Mouse (Mus musculus) layer of hippocampus, adult 11-12 months (tissue): ENCODE measurements around the gene Gpr39.

Source experiments
- DNase-seq: peaks from one replicate; pipeline ENCODE4 v3.0.0; 2022; ENCODE audit warnings: low spot score

The Gpr39 gene

GRCm38 (mm10) chr1:125694338-125694737, 17.5 kb downstream of the Gpr39 start:
- no peak for DNase-seq

- DNase-seq: no peak
Measured at GRCm38 (mm10) chr1:125701101-125701590, 24.4 kb downstream of the Gpr39 start.

GRCm38 (mm10) chr1:125701773-125702172, 25.0 kb downstream of the Gpr39 start:
- no peak for DNase-seq

DNA sequence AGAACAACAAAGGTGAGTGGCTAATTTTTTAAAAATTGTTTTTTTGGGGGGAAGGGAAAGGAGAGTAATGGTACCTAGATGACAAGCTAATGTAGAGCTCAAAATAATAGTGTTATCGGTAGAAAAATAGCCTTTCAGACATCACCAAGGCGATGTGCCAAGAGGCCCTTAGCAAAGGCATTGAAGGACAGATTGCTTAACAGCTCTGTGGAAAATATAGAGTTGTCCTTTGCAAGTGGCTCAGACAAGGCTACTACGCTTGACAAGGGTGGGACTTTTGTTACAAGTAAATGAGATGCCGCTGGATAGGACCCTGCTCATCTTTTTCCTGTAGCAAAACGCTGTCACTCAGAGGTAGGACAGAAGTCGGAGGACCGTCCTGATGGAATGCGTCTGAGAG, 25.5 kb downstream of the Gpr39 start:
- no peak for DNase-seq

DNA sequence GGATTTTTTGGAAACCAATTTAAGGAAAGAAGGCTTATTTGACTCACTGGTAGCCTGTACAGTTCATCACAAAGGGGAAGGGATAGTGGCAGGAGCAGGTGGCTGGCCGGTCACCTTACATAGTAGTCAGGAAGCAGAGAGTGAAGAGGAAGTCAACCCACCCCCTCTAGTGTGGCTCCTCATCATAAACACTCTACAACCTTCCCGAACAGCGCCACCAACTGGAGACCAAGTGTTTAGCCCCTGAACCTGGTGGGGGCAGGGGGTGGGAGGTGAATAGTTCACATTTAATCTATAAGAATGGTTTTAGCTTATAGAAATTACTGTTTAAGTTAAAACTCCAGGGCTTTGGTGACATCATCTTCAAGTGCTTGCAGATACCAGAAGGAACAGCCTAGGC, 28.6 kb downstream of the Gpr39 start:
- no peak for DNase-seq

GRCm38 (mm10) chr1:125715286-125715685, 38.5 kb downstream of the Gpr39 start:
- DNase-seq: no peak

DNA sequence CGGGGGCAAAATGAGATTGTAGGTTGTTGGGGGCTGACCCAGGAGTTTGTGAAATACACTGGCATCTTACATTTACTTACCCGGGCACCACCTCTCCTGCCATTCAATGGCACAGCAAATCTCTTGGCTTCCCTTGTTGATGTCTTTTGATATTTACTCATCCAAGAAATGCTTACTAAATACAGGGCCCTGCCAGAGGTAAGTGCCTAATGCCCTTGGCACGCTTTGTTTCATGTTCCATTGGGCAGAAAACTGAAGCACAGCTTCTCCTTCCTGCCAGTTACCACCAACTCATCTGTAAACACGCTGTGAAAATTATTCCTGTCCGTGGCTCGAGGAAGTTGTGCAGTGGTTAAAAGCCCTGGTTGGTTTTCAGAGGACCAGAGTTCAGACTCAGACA, 39.4 kb downstream of the Gpr39 start:
- no peak for DNase-seq

GRCm38 (mm10) chr1:125717906-125718305, 41.1 kb downstream of the Gpr39 start:
- no peak for DNase-seq

DNA sequence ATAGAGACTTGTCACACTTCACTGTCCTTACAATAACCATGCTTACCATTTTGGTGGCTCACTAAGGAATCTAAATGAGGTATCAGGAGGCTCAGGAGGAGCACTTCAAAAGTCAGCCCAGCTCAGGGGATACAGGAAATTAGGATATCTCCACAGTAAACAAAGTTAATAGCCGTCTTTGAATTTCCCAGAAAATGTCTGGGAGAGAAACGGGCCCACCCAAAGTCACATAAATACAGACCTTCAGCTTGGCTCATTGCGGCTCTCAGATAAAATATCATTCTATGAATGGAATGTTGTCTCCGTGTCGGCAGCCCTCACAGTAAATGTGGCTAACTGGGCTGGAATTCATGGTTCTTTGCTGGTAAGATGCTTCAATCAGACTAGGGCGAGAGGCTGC, 42.3 kb downstream of the Gpr39 start:
- no peak for DNase-seq

- DNase-seq: no peak
Measured at GRCm38 (mm10) chr1:125721104-125721758, 44.4 kb downstream of the Gpr39 start.

DNA sequence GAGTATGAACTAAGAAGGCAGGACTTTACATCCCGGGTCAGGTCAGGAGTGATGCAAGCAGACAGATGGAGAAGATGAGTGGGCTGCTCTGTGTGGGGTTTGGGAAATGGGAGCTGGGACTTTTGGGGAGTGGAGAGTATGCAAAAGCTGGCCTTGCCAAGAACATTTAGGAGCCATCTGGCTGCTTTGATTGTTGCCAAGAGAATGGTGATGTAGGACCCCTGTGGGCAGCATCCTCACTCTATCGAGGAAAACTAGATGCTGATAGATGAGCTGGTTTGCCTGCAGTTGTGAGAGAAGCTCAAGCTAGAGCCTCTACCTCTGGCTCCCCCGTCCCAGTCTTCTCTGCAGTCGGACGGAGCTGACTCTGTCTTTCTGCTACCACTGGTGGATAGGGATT, 47.5 kb downstream of the Gpr39 start:
- peak; percentile 75 for DNase-seq

DNA sequence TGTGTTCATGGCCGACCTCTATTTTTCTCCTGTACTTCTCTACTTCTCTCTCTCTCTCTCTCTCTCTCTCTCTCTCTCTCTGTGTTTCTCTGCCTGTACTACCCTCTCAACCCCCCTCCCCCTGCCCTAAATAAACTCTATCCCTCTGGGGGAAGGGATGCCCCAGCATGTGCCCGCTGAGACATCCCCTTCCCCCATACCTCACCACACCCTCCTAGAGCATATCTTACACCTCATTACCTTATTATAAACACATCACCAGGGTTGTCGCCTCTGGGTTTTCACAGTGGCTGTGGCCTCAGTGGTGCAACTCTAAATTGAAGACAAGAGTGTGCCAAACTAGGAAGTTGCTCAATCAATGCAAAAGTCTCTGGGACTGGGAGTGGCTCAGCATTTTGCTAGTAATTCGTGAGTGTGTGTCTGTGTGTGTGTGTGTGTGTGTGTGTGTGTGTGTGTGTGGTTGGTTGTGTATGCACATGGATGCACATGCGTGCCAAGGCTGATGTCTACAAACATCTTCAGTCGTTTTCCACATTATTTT, 52.3 kb downstream of the Gpr39 start:
- DNase-seq: no peak

- no peak for DNase-seq
Measured at GRCm38 (mm10) chr1:125729731-125730536, 53.1 kb downstream of the Gpr39 start.

DNA sequence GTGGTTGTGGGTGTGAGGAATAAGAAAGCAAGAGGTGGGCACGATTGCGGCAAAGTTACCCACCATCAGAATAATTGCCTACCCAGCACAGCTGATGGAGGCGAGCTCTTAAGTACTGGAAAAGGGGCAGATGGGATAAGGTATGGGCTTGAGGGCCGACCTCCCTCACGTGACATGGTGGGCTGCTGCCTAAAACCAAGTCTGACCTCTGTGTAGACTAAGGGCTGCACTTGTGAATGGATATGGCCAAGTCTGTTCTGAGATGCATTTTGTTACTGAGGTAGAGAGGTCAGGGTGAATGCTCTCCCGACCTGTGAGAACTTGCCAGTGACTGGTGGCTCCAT, 53.7 kb downstream of the Gpr39 start:
- DNase-seq: no peak

DNA sequence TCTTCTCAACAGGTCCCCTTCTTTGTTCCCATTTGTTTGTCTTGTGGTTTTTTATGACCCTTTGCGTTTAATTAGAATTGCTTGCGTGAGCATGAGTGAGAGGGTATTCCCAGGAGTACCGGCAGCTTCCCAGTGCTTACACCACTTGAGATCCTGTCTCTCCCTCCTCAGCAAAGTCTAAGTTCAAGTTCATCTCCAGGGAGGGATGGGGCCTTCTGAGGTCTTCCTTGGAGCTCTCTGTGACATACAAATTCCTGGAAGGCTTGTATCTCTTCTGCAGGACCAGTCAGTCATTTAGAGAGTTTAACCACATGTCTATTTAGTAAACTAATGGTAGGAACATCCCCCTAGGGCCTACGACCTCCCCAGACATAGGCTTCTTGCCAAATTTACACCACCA, 55.1 kb downstream of the Gpr39 start:
- DNase-seq: no peak

GRCm38 (mm10) chr1:125744766-125745165, 68.0 kb downstream of the Gpr39 start:
- no peak for DNase-seq

GRCm38 (mm10) chr1:125755335-125755996, 78.7 kb downstream of the Gpr39 start:
- DNase-seq: no peak

GRCm38 (mm10) chr1:125759972-125760695, 83.3 kb downstream of the Gpr39 start:
- no peak for DNase-seq

- DNase-seq: peak; percentile 52
Measured at GRCm38 (mm10) chr1:125760696-125761025, 83.9 kb downstream of the Gpr39 start.

DNA sequence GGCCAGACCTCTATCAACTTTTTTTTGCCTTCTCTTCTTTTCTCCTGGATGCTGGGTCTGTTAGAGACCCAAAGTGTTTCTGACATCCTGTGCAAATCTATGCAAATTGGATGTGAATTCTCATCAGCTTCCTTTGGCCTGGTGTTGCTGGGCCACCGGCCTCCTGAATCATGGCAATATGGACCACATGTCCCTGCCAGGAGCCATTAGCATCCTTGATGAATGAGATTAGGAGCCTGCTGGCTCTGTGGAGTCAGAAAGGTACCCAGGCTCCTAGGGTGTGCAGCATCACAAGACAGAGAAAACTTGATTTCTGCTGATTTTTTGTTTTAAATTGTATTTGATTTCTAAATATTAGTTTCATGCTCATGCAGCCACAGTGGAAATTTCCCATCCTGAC, 85.3 kb downstream of the Gpr39 start:
- DNase-seq: no peak

DNA sequence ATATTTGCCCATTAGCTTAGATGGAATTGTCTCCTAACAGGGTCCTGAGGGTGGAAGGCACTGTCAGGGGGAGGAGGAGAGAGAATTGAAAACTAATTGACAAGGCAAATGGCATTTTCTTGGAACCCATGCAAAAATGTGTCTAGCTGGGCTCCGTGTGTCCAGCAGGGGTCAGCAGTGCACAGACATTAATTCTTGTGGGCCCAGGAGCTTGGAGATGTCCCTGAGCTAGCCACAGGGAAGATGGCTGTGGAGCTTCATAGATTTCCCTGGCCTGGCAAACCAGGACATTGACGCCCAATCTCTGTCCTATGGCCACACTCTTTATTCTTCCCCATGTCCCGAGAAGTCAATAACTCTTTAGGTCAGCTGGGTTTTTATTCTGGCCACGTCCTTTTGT, 113.0 kb downstream of the Gpr39 start:
- peak; percentile 78 for DNase-seq

- DNase-seq: no peak
Measured at GRCm38 (mm10) chr1:125800506-125800905, 123.7 kb downstream of the Gpr39 start.
